Mouse (Mus musculus) megakaryocyte-erythroid progenitor cell, adult 5-6 weeks (primary cell): ENCODE data around the gene Dpp10. TPM values are rescaled to one million over a fixed set of nuclear protein-coding genes. Genes with fewer than 3 reads are reported as not detected.

Source experiments
- ATAC-seq: replicated peaks from 2 replicates; pipeline ENCODE4 v1.8.0; 2016; ENCODE audit warnings: mild to moderate bottlenecking, inconsistent platforms; ENCODE audit not compliant: severe bottlenecking, poor library complexity, low FRiP score, low TSS enrichment
- total RNA-seq, 2 experiments: library from RNA; stranded (forward) in 1 of 2; stranded (reverse) in 1 of 2; fragments of 200-1000, 215-1000 nt in 1 of 2; fragments of >200 nt in 1 of 2; fragmentation: Nextera tagmentation in 1 of 2; gene quantifications; 2 replicates each; pipeline ENCODE4 v1.2.3; 2014 to 2017

Gene Dpp10
- total RNA-seq, 2 experiments from 2014 or later: not detected

- ATAC-seq: no peak
Measured at GRCm38 (mm10) chr1:123351300-123351699, 694.1 kb downstream of the Dpp10 start.

GRCm38 (mm10) chr1:123337877-123338276, 707.5 kb downstream of the Dpp10 start:
- no peak for ATAC-seq

GRCm38 (mm10) chr1:123316886-123317285, 728.5 kb downstream of the Dpp10 start:
- no peak for ATAC-seq
